Mouse (Mus musculus) frontal cortex, postnatal 10 days (tissue): ENCODE data around the gene Olfr1175-ps.

Source experiments
- DNase-seq, 2 experiments: peaks; one replicate each; pipeline ENCODE4 v3.0.0; 2022; ENCODE audit warnings: low spot score in 2 of 2, mixed read lengths in 1 of 2

The Olfr1175-ps gene

DNA sequence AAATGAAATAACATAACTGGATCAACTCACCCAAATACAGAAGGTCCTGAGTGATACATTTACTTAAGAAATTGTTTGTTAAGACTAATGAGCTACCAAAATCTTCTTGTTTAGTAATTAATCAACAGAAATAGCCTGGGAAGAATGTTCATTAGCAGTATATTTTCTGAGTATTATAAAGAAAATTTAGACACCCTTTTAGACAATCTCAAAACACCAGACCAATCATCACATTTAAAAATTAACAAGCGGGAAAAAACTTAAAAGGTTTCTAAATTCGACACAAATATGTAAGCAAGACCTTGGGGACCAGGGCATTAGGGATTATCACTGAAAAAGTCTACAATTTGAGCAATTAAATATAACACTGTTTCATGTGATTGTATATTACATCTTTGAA, at the start of gene Olfr1175-ps:
Gene Olfr1175-ps (minus strand): TSS at position 101 of the 400 bp plus-strand sequence.
- DNase-seq, result no peak

DNA sequence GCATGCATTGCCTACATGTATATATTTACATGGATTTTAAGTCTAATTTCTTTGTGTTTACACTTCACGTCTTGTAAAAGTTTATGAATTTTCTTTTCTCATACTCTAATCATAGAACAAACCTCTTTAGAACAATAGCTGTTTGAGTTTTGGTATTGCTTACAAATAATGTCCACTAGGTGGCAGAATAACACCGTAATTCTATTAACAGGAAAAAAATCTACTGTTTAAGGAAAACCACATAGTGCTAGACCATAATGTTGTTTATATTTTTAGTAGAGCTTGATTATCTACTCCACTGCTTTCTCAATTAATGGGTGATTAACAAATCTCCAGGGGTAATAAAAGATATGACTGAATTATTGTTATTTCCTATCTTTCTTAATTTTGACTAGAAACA, 29.3 kb upstream of the Olfr1175-ps start:
- DNase-seq, result no peak

DNA sequence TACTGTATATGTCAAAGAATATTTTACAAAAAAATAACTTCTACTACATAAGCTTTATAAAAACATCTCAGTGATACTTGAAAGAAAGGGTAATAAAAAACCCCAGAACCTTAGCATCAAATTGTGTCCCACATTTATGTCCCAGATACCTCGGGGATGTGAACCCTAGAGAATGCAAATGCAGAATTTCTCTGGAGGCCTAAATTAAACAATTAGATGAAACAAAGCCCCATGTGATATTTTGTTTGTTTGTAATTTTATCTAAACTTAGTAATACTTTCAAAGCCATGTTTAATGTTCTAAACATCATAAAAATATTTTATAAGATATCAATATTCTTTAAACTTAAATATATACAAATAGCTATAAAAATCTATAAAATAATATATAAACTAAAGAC, 19.4 kb upstream of the Olfr1175-ps start, which contains the start of gene Olfr1177-ps:
Gene Olfr1177-ps (minus strand): TSS at position 101 of the 400 bp plus-strand sequence.
- no peak for DNase-seq

DNA sequence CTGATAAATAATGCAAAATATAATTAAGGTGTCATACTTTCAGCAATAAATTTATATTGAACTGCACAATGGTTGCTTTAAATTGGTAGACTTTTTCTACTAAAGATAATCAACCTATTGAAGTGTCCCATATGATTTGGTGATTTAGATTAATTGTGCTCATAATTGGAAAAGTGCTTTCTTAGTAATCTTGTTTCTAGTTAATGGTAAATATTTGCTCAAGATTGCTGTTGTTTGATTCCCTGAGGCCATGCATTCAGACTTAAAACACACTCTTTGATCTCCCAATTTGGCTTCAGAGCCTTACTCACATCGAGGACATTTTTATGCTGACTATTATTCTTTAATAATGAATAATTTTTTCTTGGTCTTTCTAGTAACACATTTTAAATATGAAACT, 9.4 kb upstream of the Olfr1175-ps start, which contains the start of gene Olfr1176:
Gene Olfr1176 (plus strand): TSS at position 301 of the 400 bp plus-strand sequence.
- DNase-seq, result no peak

DNA sequence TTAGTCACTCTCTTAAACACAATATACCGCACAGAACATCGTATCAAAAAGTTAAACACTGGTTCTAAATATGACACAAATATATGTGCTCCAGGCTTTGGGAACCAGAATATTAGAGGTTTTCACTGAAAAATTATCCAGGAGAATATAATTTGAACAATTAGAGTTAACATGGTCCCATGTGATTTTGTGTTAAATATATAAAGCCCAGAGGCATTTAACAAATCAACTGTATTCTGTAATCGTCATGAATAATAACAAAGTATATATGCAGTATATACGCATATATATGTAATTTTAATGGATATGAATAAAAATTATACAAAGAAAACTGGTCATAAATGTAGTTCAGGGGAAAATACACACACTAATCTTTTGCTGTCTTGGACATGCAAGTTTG, 12.0 kb downstream of the Olfr1175-ps start, which contains the start of gene Olfr1174-ps:
Gene Olfr1174-ps (minus strand): TSS at position 101 of the 400 bp plus-strand sequence.
- no peak for DNase-seq

DNA sequence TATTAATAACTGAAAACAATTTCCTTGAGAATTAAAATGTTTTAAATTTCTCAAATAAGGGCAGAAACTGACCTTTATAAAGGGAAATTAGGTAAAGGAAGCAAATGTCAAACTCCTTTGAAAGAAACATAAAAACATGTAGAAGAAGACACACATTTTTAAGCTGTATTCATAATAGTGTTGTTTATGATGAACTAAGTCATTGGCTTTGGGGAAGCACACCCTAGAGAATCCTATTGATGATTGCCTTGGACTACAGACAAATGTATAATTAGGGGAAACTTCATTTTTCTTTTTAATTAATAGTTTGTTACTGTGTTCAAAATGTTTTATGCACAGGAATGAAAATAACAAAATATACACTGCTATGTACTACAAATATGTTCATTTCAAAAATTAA, 47.2 kb downstream of the Olfr1175-ps start, which contains the start of gene Olfr1173:
Gene Olfr1173 (minus strand): TSS at position 101 of the 400 bp plus-strand sequence.
- no peak for DNase-seq
